In the genomic region with DNA sequence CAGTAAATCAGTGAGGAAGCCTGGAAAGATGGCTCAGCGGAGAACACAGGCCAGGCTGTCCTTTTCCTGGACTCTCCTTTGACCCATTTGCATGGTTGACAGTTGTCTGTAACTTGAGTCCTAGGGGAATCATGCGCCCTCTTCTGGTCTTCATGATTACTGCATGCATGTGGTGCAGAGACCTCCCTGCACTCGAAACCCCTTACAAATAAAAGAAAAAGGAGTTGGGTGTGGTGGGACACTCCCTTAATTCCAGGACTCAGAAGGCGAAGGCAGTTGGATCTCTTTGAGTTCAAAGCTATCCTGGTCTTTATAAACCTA, we compare ENCODE assay signal across 8 mouse cellular contexts. TPM values are rescaled to one million over a fixed set of nuclear protein-coding genes. Genes with fewer than 3 reads are reported as not detected.
DNase-seq lines count a peak whose midpoint lies in the region; ATAC-seq lines count a peak whose summit lies in the region.

No protein-coding gene starts in this region.

- peak overlapping the region; percentile 84; the same call in 1 of the 2 replicates for H3K9ac ChIP-seq in hindbrain, embryonic 12.5 days

- no peaks in the 10 kb centered on the region for H3K27me3 ChIP-seq in hindbrain, embryonic 12.5 days

- peaks cover 12% of the 10 kb centered on the region for H3K4me1 ChIP-seq in hindbrain, embryonic 12.5 days

- WGBS in hindbrain, embryonic 12.5 days = 1% methylated on average over 4 of the region's 4 CpGs

- no peaks in the 10 kb centered on the region for H3K9me3 ChIP-seq in hindbrain, embryonic 12.5 days (replicated peaks)

- H3K27ac ChIP-seq in hindbrain, embryonic 12.5 days = peak overlapping the region; percentile 64

- peak; percentile 98 for DNase-seq in R1 (ENCODE audit: low read depth, low spot score)
- DNase-seq in cerebellum, postnatal 10 days = peak; percentile 93
- peak; percentile 48 to 75 for DNase-seq in frontal cortex, postnatal 10 days (ENCODE audit: low spot score in 2 of 2)
- peak; percentile 85 to 87 for DNase-seq in layer of hippocampus, postnatal 10 days (ENCODE audit: low spot score in 2 of 2)
- peak; percentile 93 for DNase-seq in lung, postnatal 10 days
- DNase-seq in ovary, postnatal 14 days (ENCODE audit: low spot score) = peak; percentile 73
- DNase-seq in thymus, postnatal 10 days (ENCODE audit: low spot score in 2 of 2) = peak; percentile 81 to 87

- H3K36me3 ChIP-seq in hindbrain, embryonic 12.5 days = peaks cover 21% of the 10 kb centered on the region

- peak overlapping the region; percentile 75 for H3K4me3 ChIP-seq in hindbrain, embryonic 12.5 days

- H3K4me2 ChIP-seq in hindbrain, embryonic 12.5 days (replicated peaks) = peak overlapping the region; percentile 80

- peak; percentile 53 for ATAC-seq in hindbrain, embryonic 12.5 days (ENCODE audit: low FRiP score)

RNA-seq across cellular contexts. Expression of a gene that starts 0.7 kb away (rescaled TPM):
- 142 and 152 TPM in 2 replicates for polyA plus RNA-seq in hindbrain, embryonic 12.5 days (2016; fragmentation: Nextera tagmentation; extraction: Ambion mirVana)
- 10 to 100 TPM; 53.9 to 57.7 TPM for total RNA-seq in layer of hippocampus, postnatal 10 days (2021)

RNA-seq across cellular contexts. Expression of a gene that starts 9.4 kb away (rescaled TPM):
- 2.0 and 2.2 TPM in 2 replicates for polyA plus RNA-seq in hindbrain, embryonic 12.5 days (2016; fragmentation: Nextera tagmentation; extraction: Ambion mirVana)
- 1 to 10 TPM; 1.1 to 1.2 TPM for total RNA-seq in layer of hippocampus, postnatal 10 days (2021)

RNA-seq across cellular contexts. Expression of a gene that starts 23.5 kb away (rescaled TPM):
- polyA plus RNA-seq in hindbrain, embryonic 12.5 days (2016; fragmentation: Nextera tagmentation; extraction: Ambion mirVana) = 17.9 and 19.8 TPM in 2 replicates
- 10 to 100 TPM; 44.8 to 58.7 TPM for total RNA-seq in layer of hippocampus, postnatal 10 days (2021)

RNA-seq across cellular contexts. Expression of a gene that starts 29.5 kb away (rescaled TPM):
- polyA plus RNA-seq in hindbrain, embryonic 12.5 days (2016; fragmentation: Nextera tagmentation; extraction: Ambion mirVana) = 3.7 and 4.8 TPM in 2 replicates
- 1 to 10 TPM; 1.7 to 3.1 TPM for total RNA-seq in layer of hippocampus, postnatal 10 days (2021)

RNA-seq across cellular contexts. Expression of a gene that starts 41.9 kb away (rescaled TPM):
- polyA plus RNA-seq in hindbrain, embryonic 12.5 days (2016; fragmentation: Nextera tagmentation; extraction: Ambion mirVana) = 0.08 TPM in 1 of 2 replicates, not detected in the other
- not detected for total RNA-seq in layer of hippocampus, postnatal 10 days (2021)

Comparison
In these comparisons a context has a peak if more than half of its experiments do, and no peak if none do; other contexts are left out.
1. Peak in every context shown above with its lines: DNase-seq, ATAC-seq, H3K4me3 ChIP-seq and H3K27ac ChIP-seq.